Mouse (Mus musculus): Measurements from ENCODE around the gene Hist1h2be. TPM values are rescaled to one million over a fixed set of nuclear protein-coding genes. Genes with fewer than 3 reads are reported as not detected.

The Hist1h2be gene
- polyA plus RNA-seq, 1 experiment = 11.8 TPM

- peak overlapping the region; percentile 98 for H3K27ac ChIP-seq (ENCODE audit: control insufficient read depth, insufficient read depth, low read depth, low read length, poor library complexity)
- peaks cover 1% of the 10 kb centered on the region; the same call in 1 of the 2 replicates for H3K4me1 ChIP-seq (ENCODE audit: control insufficient read depth, insufficient read depth, low read length)
- TF ChIP-seq POLR2A (IDR thresholded peaks at IDR 0.05; ENCODE audit: borderline replicate concordance, control insufficient read depth, low read depth, low read length) = no peak
- no peak for TF ChIP-seq CTCF (IDR thresholded peaks at IDR 0.05; ENCODE audit: control insufficient read depth, insufficient read depth, low read length)
- peak overlapping the region; percentile 68 for H3K4me3 ChIP-seq (replicated peaks; ENCODE audit: control insufficient read depth, low read depth, low read length)
- WGBS = 20% methylated on average over 12 of the region's 12 CpGs
Measured at GRCm38 (mm10) chr13:23620056-23620732, 730 bp downstream of the Hist1h2be start.

- H3K27ac ChIP-seq (ENCODE audit: control insufficient read depth, insufficient read depth, low read depth, low read length, poor library complexity) = no peak overlapping the region
- WGBS = 92% methylated on average over 3 of the region's 3 CpGs
- H3K4me3 ChIP-seq (replicated peaks; ENCODE audit: control insufficient read depth, low read depth, low read length) = no peak overlapping the region
- TF ChIP-seq CTCF (IDR thresholded peaks at IDR 0.05; ENCODE audit: control insufficient read depth, insufficient read depth, low read length) = no peak
- TF ChIP-seq POLR2A (IDR thresholded peaks at IDR 0.05; ENCODE audit: borderline replicate concordance, control insufficient read depth, low read depth, low read length) = no peak
- no peaks in the 10 kb centered on the region; the same call in 1 of the 2 replicates for H3K4me1 ChIP-seq (ENCODE audit: control insufficient read depth, insufficient read depth, low read length)
Measured at GRCm38 (mm10) chr13:23611638-23612037, 9.3 kb downstream of the Hist1h2be start.

- no peak for TF ChIP-seq CTCF (IDR thresholded peaks at IDR 0.05; ENCODE audit: control insufficient read depth, insufficient read depth, low read length)
- TF ChIP-seq POLR2A (IDR thresholded peaks at IDR 0.05; ENCODE audit: borderline replicate concordance, control insufficient read depth, low read depth, low read length) = no peak
- Histone ChIP-seq H3K27ac (ENCODE audit: control insufficient read depth, insufficient read depth, low read depth, low read length, poor library complexity) (no peak overlapping the region), H3K4me3 (replicated peaks; ENCODE audit: control insufficient read depth, low read depth, low read length) (no peak overlapping the region), H3K4me1 (ENCODE audit: control insufficient read depth, insufficient read depth, low read length) (no peaks in the 10 kb centered on the region; the same call in 1 of the 2 replicates)
- 48% methylated on average over 2 of the region's 2 CpGs for WGBS
Measured at GRCm38 (mm10) chr13:23610393-23610792, 10.5 kb downstream of the Hist1h2be start.

GRCm38 (mm10) chr13:23609844-23610243 is 11.1 kb downstream of the Hist1h2be start:
- TF ChIP-seq POLR2A (IDR thresholded peaks at IDR 0.05; ENCODE audit: borderline replicate concordance, control insufficient read depth, low read depth, low read length) (no peak), CTCF (IDR thresholded peaks at IDR 0.05; ENCODE audit: control insufficient read depth, insufficient read depth, low read length) (no peak)
- H3K4me3 ChIP-seq (replicated peaks; ENCODE audit: control insufficient read depth, low read depth, low read length) = no peak overlapping the region
- H3K4me1 ChIP-seq (ENCODE audit: control insufficient read depth, insufficient read depth, low read length) = no peaks in the 10 kb centered on the region; the same call in 1 of the 2 replicates
- H3K27ac ChIP-seq (ENCODE audit: control insufficient read depth, insufficient read depth, low read depth, low read length, poor library complexity) = peak overlapping the region; percentile 51; the same call in 1 of the 2 replicates

DNA sequence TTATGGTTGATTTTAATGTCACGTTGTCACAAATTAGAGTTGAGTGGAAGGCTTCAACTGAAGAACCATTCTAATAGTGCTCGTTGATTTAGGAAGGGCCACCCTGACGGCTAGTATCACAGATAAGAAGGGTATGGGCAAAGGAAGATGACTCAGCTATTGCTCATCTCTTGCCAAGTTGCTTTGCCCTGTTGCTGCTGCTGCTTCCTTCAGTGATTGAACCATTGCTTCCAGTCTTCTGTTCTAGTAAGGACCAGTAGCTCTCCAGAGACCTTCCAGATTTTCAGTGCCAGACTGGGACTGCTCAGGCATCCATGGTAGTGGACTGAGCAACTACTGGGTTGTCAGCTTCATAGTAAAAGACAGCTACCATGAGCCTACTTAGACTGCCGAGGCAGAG is 11.7 kb downstream of the Hist1h2be start:
- WGBS = 38% methylated on average over 4 of the region's 4 CpGs
- Histone ChIP-seq H3K27ac (ENCODE audit: control insufficient read depth, insufficient read depth, low read depth, low read length, poor library complexity) (no peak overlapping the region), H3K4me3 (replicated peaks; ENCODE audit: control insufficient read depth, low read depth, low read length) (no peak overlapping the region), H3K4me1 (ENCODE audit: control insufficient read depth, insufficient read depth, low read length) (no peaks in the 10 kb centered on the region; the same call in 1 of the 2 replicates)
- TF ChIP-seq CTCF (IDR thresholded peaks at IDR 0.05; ENCODE audit: control insufficient read depth, insufficient read depth, low read length) (no peak), POLR2A (IDR thresholded peaks at IDR 0.05; ENCODE audit: borderline replicate concordance, control insufficient read depth, low read depth, low read length) (no peak)

- Histone ChIP-seq H3K4me1 (ENCODE audit: control insufficient read depth, insufficient read depth, low read length) (no peaks in the 10 kb centered on the region; the same call in 1 of the 2 replicates), H3K4me3 (replicated peaks; ENCODE audit: control insufficient read depth, low read depth, low read length) (no peak overlapping the region), H3K27ac (ENCODE audit: control insufficient read depth, insufficient read depth, low read depth, low read length, poor library complexity) (no peak overlapping the region)
- WGBS = 89% methylated on average over 3 of the region's 3 CpGs
- TF ChIP-seq POLR2A (IDR thresholded peaks at IDR 0.05; ENCODE audit: borderline replicate concordance, control insufficient read depth, low read depth, low read length) (no peak), CTCF (IDR thresholded peaks at IDR 0.05; ENCODE audit: control insufficient read depth, insufficient read depth, low read length) (no peak)
Measured at GRCm38 (mm10) chr13:23605052-23605451, 15.9 kb downstream of the Hist1h2be start.

GRCm38 (mm10) chr13:23604452-23604851 is 16.5 kb downstream of the Hist1h2be start:
- 89% methylated on average over 3 of the region's 3 CpGs for WGBS
- no peak overlapping the region for H3K27ac ChIP-seq (ENCODE audit: control insufficient read depth, insufficient read depth, low read depth, low read length, poor library complexity)
- no peaks in the 10 kb centered on the region; the same call in 1 of the 2 replicates for H3K4me1 ChIP-seq (ENCODE audit: control insufficient read depth, insufficient read depth, low read length)
- TF ChIP-seq POLR2A (IDR thresholded peaks at IDR 0.05; ENCODE audit: borderline replicate concordance, control insufficient read depth, low read depth, low read length) (no peak), CTCF (IDR thresholded peaks at IDR 0.05; ENCODE audit: control insufficient read depth, insufficient read depth, low read length) (no peak)
- H3K4me3 ChIP-seq (replicated peaks; ENCODE audit: control insufficient read depth, low read depth, low read length) = no peak overlapping the region

GRCm38 (mm10) chr13:23603182-23603699 is 17.7 kb downstream of the Hist1h2be start:
- Histone ChIP-seq H3K4me3 (replicated peaks; ENCODE audit: control insufficient read depth, low read depth, low read length) (no peak overlapping the region), H3K4me1 (ENCODE audit: control insufficient read depth, insufficient read depth, low read length) (no peaks in the 10 kb centered on the region; the same call in 1 of the 2 replicates), H3K27ac (ENCODE audit: control insufficient read depth, insufficient read depth, low read depth, low read length, poor library complexity) (no peak overlapping the region)
- WGBS = 57% methylated on average over 7 of the region's 7 CpGs
- TF ChIP-seq CTCF (IDR thresholded peaks at IDR 0.05; ENCODE audit: control insufficient read depth, insufficient read depth, low read length) (no peak), POLR2A (IDR thresholded peaks at IDR 0.05; ENCODE audit: borderline replicate concordance, control insufficient read depth, low read depth, low read length) (no peak)
